Mouse (Mus musculus): ENCODE measurements around the gene Rfpl4. TPM values are rescaled to one million over a fixed set of nuclear protein-coding genes. Genes with fewer than 3 reads are reported as not detected.

Rfpl4 gene
- polyA plus RNA-seq, 1 experiment from 2014 or later, result not detected

DNA sequence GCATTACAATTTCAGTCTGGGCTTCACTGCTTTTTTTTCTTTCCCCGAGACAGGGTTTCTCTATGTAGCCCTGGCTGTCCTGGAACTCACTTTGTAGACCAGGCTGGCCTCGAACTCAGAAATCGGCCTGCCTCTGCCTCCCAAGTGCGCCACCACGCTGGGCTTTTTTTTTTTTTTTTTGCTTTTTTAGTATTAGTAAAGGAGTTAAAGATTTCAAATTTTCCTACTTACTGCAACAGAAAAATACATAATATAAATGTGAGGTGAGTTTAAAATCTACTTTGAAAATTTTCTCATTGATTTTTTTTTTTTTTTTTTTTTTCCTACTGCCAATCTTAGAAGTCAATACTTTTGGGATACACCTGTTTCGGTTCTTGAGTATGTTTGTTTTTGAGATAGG lies 51.9 kb downstream of the Rfpl4 start:
- Histone ChIP-seq H3K4me1 (replicated peaks; ENCODE audit: control insufficient read depth, insufficient read depth, low read length) (peaks cover 23% of the 10 kb centered on the region), H3K4me2 (replicated peaks) (no peak overlapping the region), H3K27ac (no peak overlapping the region), H3K4me3 (replicated peaks; ENCODE audit: low read length) (no peak overlapping the region), H3K9me3 (ENCODE audit: control insufficient read depth, low read length) (no peaks in the 10 kb centered on the region), H3K36me3 (replicated peaks; ENCODE audit: control insufficient read depth, insufficient read depth) (peaks cover 37% of the 10 kb centered on the region), H3K27me3 (ENCODE audit: control insufficient read depth, insufficient read depth, low read length) (no peaks in the 10 kb centered on the region), H3K9ac (no peak overlapping the region)
- 95% methylated on average over 6 of the region's 6 CpGs for WGBS
- ATAC-seq (ENCODE audit: low FRiP score), result no peak
- DNase-seq (ENCODE audit: low spot score), result no peak

DNA sequence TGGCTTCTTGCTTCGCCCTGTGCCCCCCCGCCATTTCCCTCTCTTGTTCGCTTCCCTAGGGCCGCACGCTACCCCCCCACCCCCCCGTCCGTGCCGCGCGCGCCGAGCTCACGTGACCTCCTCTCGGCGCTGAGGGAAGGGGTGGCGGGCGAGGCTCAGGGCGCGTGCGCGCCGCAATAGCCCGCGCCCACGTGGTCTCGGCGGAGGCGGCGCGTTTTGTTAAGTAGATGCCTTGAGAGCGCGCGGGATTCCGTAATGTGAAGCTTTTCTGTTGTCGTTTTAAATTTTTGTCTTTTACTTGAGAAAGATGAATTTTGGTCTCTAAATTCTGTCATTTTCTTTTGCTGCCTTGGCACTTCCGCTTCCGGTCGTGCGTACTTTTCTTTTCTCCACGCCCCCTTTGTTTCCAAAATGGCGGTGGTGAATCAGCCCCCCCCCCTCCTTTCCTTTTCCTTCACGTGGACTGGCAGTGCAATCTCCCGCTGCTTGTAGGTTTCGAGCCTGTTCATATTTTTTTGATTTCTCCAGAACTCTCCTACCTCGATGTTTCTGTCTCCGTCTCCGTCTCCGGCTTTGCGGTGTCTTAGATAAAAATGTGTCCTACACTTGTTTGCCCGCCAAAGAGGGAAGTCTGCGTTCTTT lies 54.3 kb downstream of the Rfpl4 start:
- H3K9ac ChIP-seq, result peak overlapping the region; percentile 87
- H3K27ac ChIP-seq, result peak overlapping the region; percentile 99
- H3K27me3 ChIP-seq (ENCODE audit: control insufficient read depth, insufficient read depth, low read length), result peaks cover 9% of the 10 kb centered on the region
- H3K4me3 ChIP-seq (replicated peaks; ENCODE audit: low read length), result peak overlapping the region; percentile 77
- peak; percentile 47 for ATAC-seq (ENCODE audit: low FRiP score)
- H3K4me2 ChIP-seq (replicated peaks), result peak overlapping the region; percentile 86
- H3K9me3 ChIP-seq (ENCODE audit: control insufficient read depth, low read length), result no peaks in the 10 kb centered on the region
- under 1% methylated on average over 51 of the region's 51 CpGs for WGBS
- peak; percentile 88 for DNase-seq (ENCODE audit: low spot score)
- H3K4me1 ChIP-seq (replicated peaks; ENCODE audit: control insufficient read depth, insufficient read depth, low read length), result peaks cover 36% of the 10 kb centered on the region
- peaks cover 13% of the 10 kb centered on the region for H3K36me3 ChIP-seq (replicated peaks; ENCODE audit: control insufficient read depth, insufficient read depth)

DNA sequence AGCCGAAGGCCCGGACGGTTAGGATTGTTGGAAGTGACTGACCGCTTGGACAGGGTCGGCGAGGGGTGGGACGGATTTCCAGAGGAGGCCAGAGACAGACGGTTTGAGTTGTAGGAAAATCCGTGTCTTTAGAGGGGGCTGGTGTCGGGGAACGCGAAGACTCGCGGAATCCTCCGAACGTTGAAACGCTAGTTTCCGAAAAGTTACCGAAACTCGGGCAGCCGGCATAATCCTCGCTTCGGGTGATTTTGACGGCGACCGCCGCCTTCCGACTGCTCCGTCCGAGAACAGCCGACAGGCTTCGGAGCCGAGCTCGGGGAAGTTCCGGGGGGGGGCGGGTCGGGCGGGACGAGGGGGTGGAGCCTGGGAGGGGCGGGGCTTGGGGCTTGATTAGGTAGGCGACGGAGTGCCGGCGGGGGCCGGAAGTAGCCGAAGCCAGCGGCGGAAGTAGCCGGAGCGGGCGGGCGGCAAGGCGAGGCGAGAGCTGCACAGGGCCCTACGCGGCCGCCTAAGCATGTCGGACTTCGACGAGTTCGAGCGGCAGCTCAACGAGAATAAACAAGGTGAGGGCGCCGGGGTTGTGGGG lies 54.9 kb downstream of the Rfpl4 start, which contains the start of gene U2af2:
U2af2 (plus strand) TSS at position 370 of the 586 bp plus-strand sequence.
- Histone ChIP-seq H3K27me3 (ENCODE audit: control insufficient read depth, insufficient read depth, low read length) (peaks cover 9% of the 10 kb centered on the region), H3K27ac (peak within 1 kb of the TSS; percentile 99), H3K4me1 (replicated peaks; ENCODE audit: control insufficient read depth, insufficient read depth, low read length) (peaks cover 40% of the 10 kb centered on the region), H3K4me3 (replicated peaks; ENCODE audit: low read length) (peak within 1 kb of the TSS; percentile 77), H3K9ac (peak within 1 kb of the TSS; percentile 87), H3K4me2 (replicated peaks) (peak within 1 kb of the TSS; percentile 86), H3K36me3 (replicated peaks; ENCODE audit: control insufficient read depth, insufficient read depth) (peaks cover 7% of the 10 kb centered on the region; the same call in 1 of the 2 replicates), H3K9me3 (ENCODE audit: control insufficient read depth, low read length) (no peaks in the 10 kb centered on the region)
- DNase-seq (ENCODE audit: low spot score) (peak; percentile 89), ATAC-seq (ENCODE audit: low FRiP score) (peak; percentile 80)
- under 1% methylated on average over 62 of the region's 65 CpGs for WGBS

DNA sequence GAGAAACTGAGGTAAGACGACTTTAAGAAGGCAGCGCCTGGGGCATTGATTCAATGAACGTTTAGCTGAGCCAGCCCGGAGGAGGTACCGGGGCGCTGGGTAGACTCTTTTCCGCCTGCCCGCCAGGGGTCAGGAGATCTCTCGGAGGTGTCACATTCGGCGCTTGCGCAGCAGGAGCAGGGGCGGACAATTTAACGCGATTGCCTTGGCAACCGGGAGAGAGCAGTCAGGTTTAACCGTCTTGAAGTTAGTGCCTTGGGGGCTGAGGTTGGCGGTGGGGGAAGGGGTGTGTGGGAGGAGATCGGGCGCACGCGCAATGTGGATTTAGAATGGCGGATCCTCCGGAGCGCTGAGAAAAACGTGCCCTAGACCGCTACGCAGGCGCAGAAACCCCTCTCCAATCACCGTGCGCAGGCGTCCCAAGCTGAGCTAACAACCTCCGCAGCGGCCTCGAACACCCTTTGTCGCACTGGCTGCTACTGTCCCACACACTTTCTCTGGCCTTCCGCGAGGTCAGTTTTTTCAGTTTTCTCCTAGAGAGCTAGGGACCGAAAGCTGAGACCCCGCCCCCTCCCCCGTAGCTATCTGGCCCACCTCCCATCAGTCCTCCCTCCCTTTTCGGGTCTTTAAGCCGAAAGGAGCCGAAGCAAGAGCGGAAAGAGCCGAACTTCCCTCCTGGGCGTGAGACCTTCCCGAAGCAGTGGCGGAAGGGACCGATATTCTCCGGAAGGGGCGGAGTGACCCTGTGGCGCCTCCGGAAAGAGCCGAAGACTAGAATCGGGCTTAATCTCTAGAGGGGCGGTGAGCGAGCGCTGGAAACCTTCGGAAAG lies 55.6 kb downstream of the Rfpl4 start:
- Histone ChIP-seq H3K4me2 (replicated peaks) (peak overlapping the region; percentile 86), H3K4me3 (replicated peaks; ENCODE audit: low read length) (peak overlapping the region; percentile 77), H3K27ac (peak overlapping the region; percentile 99), H3K36me3 (replicated peaks; ENCODE audit: control insufficient read depth, insufficient read depth) (no peaks in the 10 kb centered on the region), H3K9me3 (ENCODE audit: control insufficient read depth, low read length) (no peaks in the 10 kb centered on the region), H3K4me1 (replicated peaks; ENCODE audit: control insufficient read depth, insufficient read depth, low read length) (peaks cover 41% of the 10 kb centered on the region), H3K27me3 (ENCODE audit: control insufficient read depth, insufficient read depth, low read length) (peaks cover 10% of the 10 kb centered on the region), H3K9ac (peak overlapping the region; percentile 87)
- WGBS, result under 1% methylated on average over 60 of the region's 60 CpGs
- ATAC-seq (ENCODE audit: low FRiP score), result peak; percentile 90
- DNase-seq (ENCODE audit: low spot score), result peak; percentile 99

DNA sequence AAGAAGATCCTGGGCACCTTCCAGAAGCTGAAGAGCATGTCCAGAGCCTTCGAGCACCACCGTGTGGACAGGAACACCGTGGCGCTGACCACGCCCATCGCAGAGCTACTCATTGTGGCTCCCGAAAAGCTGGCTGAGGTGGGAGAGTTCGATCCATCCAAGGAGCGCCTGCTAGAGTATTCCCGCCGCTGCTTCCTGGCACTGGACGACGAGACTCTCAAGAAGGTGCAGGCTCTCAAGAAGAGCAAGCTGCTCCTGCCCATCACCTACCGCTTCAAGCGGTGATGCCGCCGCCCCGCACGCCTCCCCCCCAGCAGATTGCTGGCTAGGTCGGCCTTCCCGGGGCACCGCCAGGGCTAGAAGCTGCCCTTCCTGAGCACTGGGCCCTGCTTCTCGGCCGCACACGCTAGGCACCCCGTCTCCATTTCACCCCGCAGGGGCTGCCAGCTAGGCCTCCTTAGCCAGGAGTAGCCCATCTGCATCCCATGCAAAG lies 56.5 kb downstream of the Rfpl4 start:
- WGBS, result 2% methylated on average over 27 of the region's 27 CpGs
- Histone ChIP-seq H3K4me1 (replicated peaks; ENCODE audit: control insufficient read depth, insufficient read depth, low read length) (peaks cover 46% of the 10 kb centered on the region), H3K27me3 (ENCODE audit: control insufficient read depth, insufficient read depth, low read length) (peaks cover 19% of the 10 kb centered on the region), H3K27ac (peak overlapping the region; percentile 99), H3K9ac (peak overlapping the region; percentile 87), H3K4me3 (replicated peaks; ENCODE audit: low read length) (peak overlapping the region; percentile 77), H3K4me2 (replicated peaks) (peak overlapping the region; percentile 86), H3K36me3 (replicated peaks; ENCODE audit: control insufficient read depth, insufficient read depth) (no peaks in the 10 kb centered on the region), H3K9me3 (ENCODE audit: control insufficient read depth, low read length) (no peaks in the 10 kb centered on the region)
- DNase-seq (ENCODE audit: low spot score), result peak; percentile 71
- no peak for ATAC-seq (ENCODE audit: low FRiP score)

Small RNAs within 50 kb of the gene (microRNA-seq; reads per million reads assigned to microRNA genes)
- not detected for gene Gm26217

Other genes with a start within 250 kb of the Rfpl4 start
- 2.8 and 3.7 TPM in 2 replicates for gene Isoc2b, start 246.7 kb downstream of the Rfpl4 start, polyA plus RNA-seq (2014; fragmentation: Nextera tagmentation; extraction: Ambion mirVana)
- gene Isoc2a, start 239.8 kb downstream of the Rfpl4 start, polyA plus RNA-seq (2014; fragmentation: Nextera tagmentation; extraction: Ambion mirVana), result 0.47 and 0.82 TPM in 2 replicates
- 0.25 and 0.43 TPM in 2 replicates for gene Gm36210, start 210.4 kb downstream of the Rfpl4 start, polyA plus RNA-seq (2014; fragmentation: Nextera tagmentation; extraction: Ambion mirVana)
- 3.6 and 4.2 TPM in 2 replicates for gene Zfp628, start 201.7 kb downstream of the Rfpl4 start, polyA plus RNA-seq (2014; fragmentation: Nextera tagmentation; extraction: Ambion mirVana)
- 23.3 and 23.6 TPM in 2 replicates for gene Nat14, start 194.9 kb downstream of the Rfpl4 start, polyA plus RNA-seq (2014; fragmentation: Nextera tagmentation; extraction: Ambion mirVana)
- gene Ssc5d, start 191.2 kb downstream of the Rfpl4 start, polyA plus RNA-seq (2014; fragmentation: Nextera tagmentation; extraction: Ambion mirVana), result 0.74 and 0.82 TPM in 2 replicates
- 0.21 TPM in 1 of 2 replicates, not detected in the other for gene Sbk2, start 152.5 kb downstream of the Rfpl4 start, polyA plus RNA-seq (2014; fragmentation: Nextera tagmentation; extraction: Ambion mirVana)
- gene Sbk3, start 145.8 kb downstream of the Rfpl4 start, polyA plus RNA-seq (2014; fragmentation: Nextera tagmentation; extraction: Ambion mirVana), result 0.39 and 0.67 TPM in 2 replicates
- gene Zfp579, start 120.8 kb downstream of the Rfpl4 start, polyA plus RNA-seq (2014; fragmentation: Nextera tagmentation; extraction: Ambion mirVana), result 51.5 and 55.4 TPM in 2 replicates
- gene Zfp524, start 102.5 kb downstream of the Rfpl4 start, polyA plus RNA-seq (2014; fragmentation: Nextera tagmentation; extraction: Ambion mirVana), result 8.9 and 9.2 TPM in 2 replicates
- 30.0 and 32.6 TPM in 2 replicates for gene Fiz1, start 102.3 kb downstream of the Rfpl4 start, polyA plus RNA-seq (2014; fragmentation: Nextera tagmentation; extraction: Ambion mirVana)
- gene Gm44973, start 101.5 kb downstream of the Rfpl4 start, polyA plus RNA-seq (2014; fragmentation: Nextera tagmentation; extraction: Ambion mirVana), result not detected in 2 replicates
- 6.6 and 7.2 TPM in 2 replicates for gene Zfp865, start 96.6 kb downstream of the Rfpl4 start, polyA plus RNA-seq (2014; fragmentation: Nextera tagmentation; extraction: Ambion mirVana)
- gene Ccdc106, start 96.4 kb downstream of the Rfpl4 start, polyA plus RNA-seq (2014; fragmentation: Nextera tagmentation; extraction: Ambion mirVana), result 53.3 and 60.1 TPM in 2 replicates
- gene 4632433K11Rik, start 82.8 kb downstream of the Rfpl4 start, polyA plus RNA-seq (2014; fragmentation: Nextera tagmentation; extraction: Ambion mirVana), result not detected in 2 replicates
- gene Zfp784, start 78.5 kb downstream of the Rfpl4 start, polyA plus RNA-seq (2014; fragmentation: Nextera tagmentation; extraction: Ambion mirVana), result 7.0 and 8.9 TPM in 2 replicates
- gene Zfp580, start 65.4 kb downstream of the Rfpl4 start, polyA plus RNA-seq (2014; fragmentation: Nextera tagmentation; extraction: Ambion mirVana), result 105 and 110 TPM in 2 replicates
- gene U2af2, start 54.8 kb downstream of the Rfpl4 start, polyA plus RNA-seq (2014; fragmentation: Nextera tagmentation; extraction: Ambion mirVana), result 96.6 and 103 TPM in 2 replicates
- gene Epn1, start 36.7 kb downstream of the Rfpl4 start, polyA plus RNA-seq (2014; fragmentation: Nextera tagmentation; extraction: Ambion mirVana), result 116 and 124 TPM in 2 replicates
- 0.63 and 0.64 TPM in 2 replicates for gene Rasl2-9, start 9.0 kb upstream of the Rfpl4 start, polyA plus RNA-seq (2014; fragmentation: Nextera tagmentation; extraction: Ambion mirVana)
- gene Vmn1r55, start 32.7 kb upstream of the Rfpl4 start, polyA plus RNA-seq (2014; fragmentation: Nextera tagmentation; extraction: Ambion mirVana), result 0.08 TPM in 1 of 2 replicates, not detected in the other
- gene Vmn1r56, start 79.8 kb upstream of the Rfpl4 start, polyA plus RNA-seq (2014; fragmentation: Nextera tagmentation; extraction: Ambion mirVana), result not detected in 2 replicates
- gene Vmn1r57, start 101.5 kb upstream of the Rfpl4 start, polyA plus RNA-seq (2014; fragmentation: Nextera tagmentation; extraction: Ambion mirVana), result not detected in 2 replicates
- not detected in 2 replicates for gene Gm5065, start 233.6 kb upstream of the Rfpl4 start, polyA plus RNA-seq (2014; fragmentation: Nextera tagmentation; extraction: Ambion mirVana)
- gene Nlrp2, start 234.1 kb upstream of the Rfpl4 start, polyA plus RNA-seq (2014; fragmentation: Nextera tagmentation; extraction: Ambion mirVana), result not detected in 2 replicates